Mouse (Mus musculus) T-helper 17 cell (primary cell): ENCODE results near the gene Tspan2.

Source experiments
- in situ Hi-C, 2 experiments: fragments of 300-600 bp; cut with MboI, MseI; formaldehyde crosslinking; loops; 1 replicate in 1 of 2; 2 replicates in 1 of 2; pipeline ENCODE4 v1.15.1; 2025; ENCODE audit warnings: high pct_unique_total_duplicates in 2 of 2

The Tspan2 gene

GRCm38 (mm10) chr3:102732619-102733018 lies 1.7 kb upstream of the Tspan2 start:
- in situ Hi-C loops: loop anchor here (10.0 to 25.0 kb wide), 4 partner anchors 372 to 1808 kb away; partner anchors contain the start of genes Dennd2c (in 1 of the 2) and Trim45 (in 1 of the 2)

DNA sequence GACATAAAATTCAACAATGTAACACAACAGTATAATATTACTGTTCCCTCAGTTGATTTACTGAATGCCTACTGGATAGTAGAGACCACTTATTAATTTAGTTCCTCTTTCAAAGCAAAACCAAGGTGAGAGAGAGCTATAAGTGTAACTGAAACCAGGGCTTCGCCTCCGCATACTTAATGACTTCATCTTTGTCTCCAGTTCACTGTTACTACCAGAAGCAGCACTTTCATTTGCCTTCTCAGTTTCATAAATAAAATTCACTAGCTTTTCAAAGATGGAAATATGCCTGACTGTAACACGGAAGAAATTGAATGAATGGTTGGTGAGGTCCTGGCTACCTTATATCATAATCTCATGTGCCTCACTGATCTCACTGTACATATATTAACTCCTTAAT lies 1.3 kb upstream of the Tspan2 start:
- in situ Hi-C loops: loop anchor here (10.0 to 25.0 kb wide), 4 partner anchors 372 to 1808 kb away; partner anchors contain the start of genes Dennd2c (in 1 of the 2) and Trim45 (in 1 of the 2)

- in situ Hi-C loops: loop anchor here (10.0 to 25.0 kb wide), 4 partner anchors 371 to 1809 kb away; partner anchors contain the start of genes Dennd2c (in 1 of the 2) and Trim45 (in 1 of the 2)
Observed at GRCm38 (mm10) chr3:102733936-102734312, 405 bp upstream of the Tspan2 start.

GRCm38 (mm10) chr3:102735031-102735558 lies 766 bp downstream of the Tspan2 start:
- in situ Hi-C loops: loop anchor here (5.0 to 25.0 kb wide), 5 partner anchors 370 to 1810 kb away; partner anchors contain the start of genes Dennd2c (in 1 of the 2) and Trim45 (in 1 of the 2)

DNA sequence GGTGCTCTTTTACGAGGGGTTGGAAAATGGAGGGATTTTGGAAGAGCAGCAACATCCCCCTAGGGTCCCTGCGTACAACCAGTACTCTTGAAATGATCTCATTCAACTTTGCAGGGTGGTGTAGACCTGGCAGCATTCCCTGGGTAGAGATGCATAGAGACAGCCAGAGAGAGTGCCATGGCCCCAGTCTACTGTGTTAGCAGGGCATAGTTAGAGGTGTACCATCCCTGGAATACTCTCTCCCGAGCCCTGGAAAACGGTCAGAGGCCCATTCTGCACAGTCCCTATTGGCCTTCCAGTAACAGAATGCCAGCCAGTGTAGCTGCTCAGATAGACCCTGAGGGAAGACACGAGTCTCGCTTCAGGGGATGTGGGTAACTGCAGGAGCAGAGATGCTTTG lies 1.3 kb downstream of the Tspan2 start:
- in situ Hi-C loops: loop anchor here (5.0 to 25.0 kb wide), 5 partner anchors 369 to 1811 kb away; partner anchors contain the start of genes Dennd2c (in 1 of the 2) and Trim45 (in 1 of the 2)

DNA sequence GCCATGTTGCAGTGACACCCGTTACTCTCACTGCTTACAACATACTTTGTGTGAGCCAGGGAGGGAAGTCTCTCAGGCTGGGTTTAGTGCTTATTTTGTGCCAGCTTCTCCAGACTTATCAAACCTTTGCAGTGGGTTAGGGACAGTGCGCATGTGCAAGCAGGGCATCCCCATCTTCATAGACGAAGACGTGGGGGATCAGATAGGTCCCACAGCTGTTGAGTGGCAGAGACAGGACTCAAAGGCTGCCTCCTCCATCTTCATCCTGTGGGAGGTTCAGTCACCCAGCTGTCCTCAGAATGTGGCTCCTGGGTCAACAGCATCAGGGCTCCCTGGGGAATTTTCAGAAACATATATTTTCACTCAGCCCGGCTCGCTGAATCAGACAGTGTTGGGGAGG lies 2.1 kb downstream of the Tspan2 start:
- in situ Hi-C loops: loop anchor here (5.0 to 25.0 kb wide), 5 partner anchors 368 to 1812 kb away; partner anchors contain the start of genes Dennd2c (in 1 of the 2) and Trim45 (in 1 of the 2)

GRCm38 (mm10) chr3:102737106-102737505 lies 2.8 kb downstream of the Tspan2 start:
- in situ Hi-C loops: loop anchor here (5.0 to 25.0 kb wide), 5 partner anchors 368 to 1812 kb away; partner anchors contain the start of genes Dennd2c (in 1 of the 2) and Trim45 (in 1 of the 2)

DNA sequence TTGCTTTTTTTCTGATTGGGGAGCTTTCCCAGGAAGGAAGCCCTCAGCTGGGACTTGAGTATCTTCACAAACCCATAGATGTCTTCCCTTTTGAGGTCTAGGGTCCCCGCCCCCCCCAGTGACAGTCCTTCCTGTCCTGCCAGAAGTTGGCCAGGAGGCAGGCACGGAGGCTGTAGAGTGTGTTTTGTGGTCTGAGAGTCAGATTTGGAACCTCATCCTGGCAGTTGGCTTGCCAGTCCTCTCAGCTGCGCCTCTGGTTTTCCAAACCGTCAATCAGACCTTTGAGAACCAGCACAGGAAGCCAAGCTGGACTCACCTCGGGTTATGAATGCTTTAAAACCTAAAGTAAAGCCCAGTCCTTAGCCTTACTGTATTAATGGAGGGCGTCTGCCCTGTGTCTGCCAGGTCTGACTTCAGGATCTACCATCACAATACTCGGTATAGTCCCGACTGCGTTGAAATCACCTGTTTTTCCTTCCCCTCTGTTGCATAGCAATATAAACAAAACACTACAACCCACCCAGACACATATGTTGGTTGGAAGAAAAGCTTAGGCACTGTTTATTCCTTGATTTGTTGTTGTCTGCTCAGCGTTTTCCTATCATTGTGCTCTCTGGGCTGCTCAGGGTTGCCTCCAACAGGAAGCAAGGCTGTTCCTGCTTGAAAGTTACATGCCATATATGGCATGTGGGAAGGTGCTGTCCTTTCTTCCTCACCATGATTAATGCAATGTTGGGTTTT lies 4.0 kb downstream of the Tspan2 start:
- in situ Hi-C loops: loop anchor here (5.0 to 25.0 kb wide), 5 partner anchors 366 to 1814 kb away; partner anchors contain the start of genes Dennd2c (in 1 of the 2) and Trim45 (in 1 of the 2)

- in situ Hi-C loops: loop anchor here (5.0 to 25.0 kb wide), 5 partner anchors 366 to 1814 kb away; partner anchors contain the start of genes Dennd2c (in 1 of the 2) and Trim45 (in 1 of the 2)
Observed at GRCm38 (mm10) chr3:102738926-102739325, 4.6 kb downstream of the Tspan2 start.

- in situ Hi-C loops: loop anchor here in 1 of 2 experiments (25.0 kb wide), 1 partner anchor 645 kb away; no protein-coding TSS in a partner anchor
Observed at GRCm38 (mm10) chr3:102742725-102743124, 8.4 kb downstream of the Tspan2 start.

- in situ Hi-C loops: loop anchor here in 1 of 2 experiments (25.0 kb wide), 1 partner anchor 644 kb away; no protein-coding TSS in a partner anchor
Observed at GRCm38 (mm10) chr3:102743202-102743601, 8.9 kb downstream of the Tspan2 start.

DNA sequence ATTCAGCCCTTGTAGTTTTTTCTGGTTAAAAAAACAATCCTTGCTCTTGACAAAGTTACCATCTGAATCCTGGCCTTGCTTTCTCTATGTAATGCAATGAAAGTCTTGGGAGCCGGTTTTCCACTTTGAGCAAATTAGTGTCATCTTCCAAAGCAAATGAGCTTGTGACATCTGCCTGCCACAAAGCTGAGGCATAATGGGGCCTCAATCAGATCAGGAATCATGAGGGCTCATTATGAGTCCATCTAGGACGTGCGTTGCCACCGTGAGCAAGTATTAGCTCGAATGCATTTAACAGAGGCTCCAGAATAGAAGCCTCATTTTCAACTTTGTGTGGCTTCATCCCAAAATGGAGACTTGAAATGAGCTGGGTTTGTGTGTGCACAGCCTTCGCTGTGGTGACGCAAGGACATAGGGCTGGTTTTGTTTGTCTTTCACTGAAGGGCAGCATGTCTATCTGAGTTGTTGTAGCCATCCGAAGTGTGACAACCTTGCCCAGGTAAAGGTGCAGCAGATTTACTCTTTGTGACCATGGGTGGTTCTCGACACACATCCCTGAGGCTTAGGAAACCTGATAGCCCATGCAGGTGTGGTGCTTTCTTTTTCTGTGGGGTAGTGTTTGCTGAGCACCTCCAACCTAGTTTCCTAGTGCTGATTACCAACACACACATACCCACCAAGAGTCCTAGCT lies 9.6 kb downstream of the Tspan2 start:
- in situ Hi-C loops: loop anchor here in 1 of 2 experiments (25.0 kb wide), 1 partner anchor 643 kb away; no protein-coding TSS in a partner anchor

DNA sequence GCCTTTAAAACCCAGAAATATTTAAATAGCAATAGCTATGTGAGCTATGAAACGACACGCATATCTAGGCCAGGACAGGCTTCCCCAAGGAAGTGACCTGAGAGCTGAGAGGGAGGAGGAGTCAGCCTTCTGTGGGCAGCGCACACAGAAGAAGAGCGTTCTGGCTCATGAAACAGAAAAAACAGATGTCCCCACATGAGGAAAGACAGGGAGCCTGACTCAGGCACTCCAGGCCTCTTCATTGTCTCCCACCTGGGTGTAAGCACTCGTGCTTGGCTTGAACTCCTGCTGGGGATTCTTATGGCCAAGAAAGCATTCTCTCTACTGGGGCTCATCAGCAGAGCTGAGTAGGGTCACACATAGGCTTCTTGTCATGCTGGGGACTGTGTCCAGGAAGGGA lies 10.3 kb downstream of the Tspan2 start:
- in situ Hi-C loops: loop anchor here in 1 of 2 experiments (25.0 kb wide), 1 partner anchor 643 kb away; no protein-coding TSS in a partner anchor

- in situ Hi-C loops: loop anchor here in 1 of 2 experiments (25.0 kb wide), 1 partner anchor 641 kb away; no protein-coding TSS in a partner anchor
Observed at GRCm38 (mm10) chr3:102746174-102746573, 11.8 kb downstream of the Tspan2 start.

GRCm38 (mm10) chr3:102748038-102748437 lies 13.7 kb downstream of the Tspan2 start:
- in situ Hi-C loops: loop anchor here in 1 of 2 experiments (25.0 kb wide), 1 partner anchor 639 kb away; no protein-coding TSS in a partner anchor

DNA sequence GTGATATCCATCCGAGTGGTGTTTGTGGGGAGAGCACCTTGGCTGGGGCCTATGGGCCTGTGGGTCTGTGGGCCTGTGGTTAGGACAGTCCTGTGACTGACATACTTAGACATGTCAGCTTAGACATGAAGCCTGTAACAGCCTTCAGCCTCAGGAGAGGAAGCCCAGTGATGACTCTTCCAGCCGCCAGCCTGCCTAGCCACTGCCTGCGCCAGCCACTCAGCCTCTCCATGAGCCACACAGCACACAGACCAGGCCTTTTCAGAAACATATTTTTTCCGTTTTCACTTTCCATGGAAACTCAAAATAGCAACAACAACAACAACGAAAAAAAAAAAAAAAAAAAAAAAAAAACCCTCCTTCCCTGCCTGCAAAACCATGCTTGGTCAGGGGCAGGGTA lies 14.4 kb downstream of the Tspan2 start:
- in situ Hi-C loops: loop anchor here in 1 of 2 experiments (25.0 kb wide), 1 partner anchor 639 kb away; no protein-coding TSS in a partner anchor

- in situ Hi-C loops: no loop called here
Observed at GRCm38 (mm10) chr3:102751136-102751535, 16.8 kb downstream of the Tspan2 start.

DNA sequence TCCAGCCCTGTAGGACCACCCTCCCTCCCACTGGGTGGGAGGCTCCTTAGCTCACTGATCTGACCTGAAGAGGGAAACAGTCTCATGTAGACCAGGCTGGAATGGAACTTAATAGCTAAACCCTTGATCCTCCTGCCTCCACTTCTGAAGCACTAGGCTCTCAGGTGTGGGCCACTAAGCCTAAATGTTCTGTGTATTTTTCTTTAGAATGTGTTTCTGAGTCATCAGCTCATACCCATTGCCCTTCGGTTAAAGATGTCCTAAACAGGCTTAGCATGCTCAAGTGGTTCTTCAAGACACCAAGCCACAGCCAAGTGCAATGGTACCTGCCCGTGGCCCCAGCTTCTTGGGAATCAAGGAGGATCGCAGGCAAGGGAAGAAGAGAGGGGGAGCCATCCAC lies 17.2 kb downstream of the Tspan2 start:
- in situ Hi-C loops: no loop called here

- in situ Hi-C loops: no loop called here
Observed at GRCm38 (mm10) chr3:102752053-102752452, 17.7 kb downstream of the Tspan2 start.

- in situ Hi-C loops: no loop called here
Observed at GRCm38 (mm10) chr3:102752457-102752856, 18.1 kb downstream of the Tspan2 start.

- in situ Hi-C loops: no loop called here
Observed at GRCm38 (mm10) chr3:102755801-102756200, 21.5 kb downstream of the Tspan2 start.
